Mouse (Mus musculus): ENCODE data around the gene Tubg2.

Tubg2 gene

GRCm38 (mm10) chr11:101155728-101156371, at the start of gene Tubg2:
Gene Tubg2, plus strand, starts transcription at chr11:101155907.
- peak; percentile 86 to 88 for DNase-seq

GRCm38 (mm10) chr11:101109351-101109750, 46.4 kb upstream of the Tubg2 start:
- no peak for DNase-seq

GRCm38 (mm10) chr11:101110708-101111107, 45.0 kb upstream of the Tubg2 start:
- DNase-seq = no peak

- no peak for DNase-seq
Measured at GRCm38 (mm10) chr11:101111178-101111577, 44.5 kb upstream of the Tubg2 start.

GRCm38 (mm10) chr11:101112186-101112585, 43.5 kb upstream of the Tubg2 start:
- DNase-seq = no peak

GRCm38 (mm10) chr11:101115564-101115963, 40.1 kb upstream of the Tubg2 start:
- DNase-seq = no peak

- DNase-seq = no peak
Measured at GRCm38 (mm10) chr11:101118105-101118504, 37.6 kb upstream of the Tubg2 start.

GRCm38 (mm10) chr11:101119131-101119760, 36.5 kb upstream of the Tubg2 start:
- no peak for DNase-seq

GRCm38 (mm10) chr11:101119761-101120544, 35.8 kb upstream of the Tubg2 start, which contains the start of the genes Retreg3 and Tubg1:
Gene Retreg3, minus strand, starts transcription at chr11:101119893.
Gene Tubg1, plus strand, starts transcription at chr11:101119938.
- DNase-seq = peak; percentile 100

GRCm38 (mm10) chr11:101120545-101121188, 35.0 kb upstream of the Tubg2 start:
- no peak for DNase-seq

- peak in 1 of 2 experiments; percentile 56 for DNase-seq
Measured at GRCm38 (mm10) chr11:101124494-101124893, 31.2 kb upstream of the Tubg2 start.

GRCm38 (mm10) chr11:101125008-101125407, 30.7 kb upstream of the Tubg2 start:
- DNase-seq = peak in 1 of 2 experiments; percentile 47

GRCm38 (mm10) chr11:101127075-101127474, 28.6 kb upstream of the Tubg2 start:
- peak in 1 of 2 experiments; percentile 62 for DNase-seq

- DNase-seq = peak; percentile 81 to 86
Measured at GRCm38 (mm10) chr11:101128996-101129577, 26.6 kb upstream of the Tubg2 start.

- DNase-seq = peak; percentile 55 to 63
Measured at GRCm38 (mm10) chr11:101130056-101130756, 25.5 kb upstream of the Tubg2 start.

- DNase-seq = peak; percentile 63 to 76
Measured at GRCm38 (mm10) chr11:101131187-101131586, 24.5 kb upstream of the Tubg2 start.

GRCm38 (mm10) chr11:101131701-101132100, 24.0 kb upstream of the Tubg2 start:
- peak; percentile 38 to 65 for DNase-seq

GRCm38 (mm10) chr11:101133037-101133436, 22.7 kb upstream of the Tubg2 start:
- DNase-seq = no peak

GRCm38 (mm10) chr11:101134217-101134865, 21.4 kb upstream of the Tubg2 start:
- peak; percentile 27 to 57 for DNase-seq

- no peak for DNase-seq
Measured at GRCm38 (mm10) chr11:101137000-101137399, 18.7 kb upstream of the Tubg2 start.

- DNase-seq = no peak
Measured at GRCm38 (mm10) chr11:101138536-101139181, 17.0 kb upstream of the Tubg2 start.
